Mouse (Mus musculus): ENCODE measurements around the gene Kcnk10. TPM values are rescaled to one million over a fixed set of nuclear protein-coding genes. Genes with fewer than 3 reads are reported as not detected.

The Kcnk10 gene
- polyA plus RNA-seq, 1 experiment from 2014 or later, result 0.49 TPM

DNA sequence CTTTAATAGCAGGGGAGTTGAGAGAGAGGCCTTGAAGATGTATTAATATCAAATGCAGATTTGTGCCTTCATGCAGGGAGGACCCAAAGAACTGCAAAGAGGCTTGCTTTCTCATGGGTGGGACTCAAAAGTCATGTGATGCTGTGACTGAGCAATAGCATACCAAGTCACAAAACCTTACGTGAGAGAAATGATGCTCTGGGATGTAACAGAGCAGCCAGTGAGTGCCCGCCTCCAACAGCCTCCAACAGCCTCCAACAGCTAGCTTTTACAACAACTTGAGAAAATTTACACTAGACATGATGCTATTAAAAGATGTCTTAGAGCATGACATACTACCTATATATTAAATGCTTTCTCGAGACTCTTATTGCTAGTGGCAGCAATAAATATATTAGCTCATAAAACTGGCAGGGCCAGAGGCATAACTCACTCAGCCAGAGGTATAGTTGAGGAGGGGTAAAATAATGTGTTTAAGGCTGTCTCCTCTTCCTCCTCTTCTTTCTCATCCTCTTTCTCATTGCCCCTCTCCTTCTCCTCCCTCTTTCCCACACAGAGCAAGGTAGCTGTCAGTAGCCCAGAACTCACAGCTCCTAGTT, 36.9 kb upstream of the Kcnk10 start:
- H3K9me3 ChIP-seq (replicated peaks; ENCODE audit: low read length), result no peaks in the 10 kb centered on the region
- ATAC-seq (replicated peaks; ENCODE audit: low FRiP score, low read depth) (no peak), DNase-seq (ENCODE audit: low spot score) (no peak)
- WGBS, result 50% methylated on average over 3 of the region's 3 CpGs
- no peak for TF ChIP-seq CTCF (IDR thresholded peaks at IDR 0.05; ENCODE audit: low read depth)
- no peak overlapping the region for H3K4me2 ChIP-seq (ENCODE audit: low read length)
- no peak overlapping the region for H3K9ac ChIP-seq (ENCODE audit: low read depth, low read length)
- no peaks in the 10 kb centered on the region for H3K4me1 ChIP-seq (replicated peaks; ENCODE audit: insufficient read depth, low read length)
- H3K27me3 ChIP-seq (ENCODE audit: insufficient read depth, low read length), result no peaks in the 10 kb centered on the region
- H3K4me3 ChIP-seq (replicated peaks; ENCODE audit: low read depth, low read length), result no peak overlapping the region
- no peaks in the 10 kb centered on the region for H3K36me3 ChIP-seq (ENCODE audit: insufficient read depth, low read length)
- no peak overlapping the region for H3K27ac ChIP-seq

DNA sequence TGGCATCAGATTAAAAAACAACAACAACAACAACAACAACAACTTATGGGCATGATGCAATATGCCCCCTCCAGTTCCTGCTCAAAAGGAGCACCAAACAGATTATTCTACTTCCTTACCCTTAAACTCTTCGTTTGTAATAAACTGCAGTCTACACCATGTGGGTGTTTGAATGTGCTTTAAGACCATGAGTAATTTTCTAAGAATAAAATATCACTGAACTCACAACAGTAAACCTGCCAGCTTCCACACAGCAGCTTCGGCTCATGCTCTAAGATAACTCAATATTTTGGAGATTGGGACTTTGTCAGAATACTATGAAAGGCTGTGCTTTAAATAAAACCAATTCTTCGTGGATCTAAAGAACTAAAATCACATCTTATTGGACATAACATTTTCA, 32.2 kb upstream of the Kcnk10 start:
- Histone ChIP-seq H3K27ac (no peak overlapping the region), H3K36me3 (ENCODE audit: insufficient read depth, low read length) (no peaks in the 10 kb centered on the region), H3K9ac (ENCODE audit: low read depth, low read length) (no peak overlapping the region), H3K4me3 (replicated peaks; ENCODE audit: low read depth, low read length) (no peak overlapping the region), H3K9me3 (replicated peaks; ENCODE audit: low read length) (no peaks in the 10 kb centered on the region), H3K4me2 (ENCODE audit: low read length) (no peak overlapping the region), H3K27me3 (ENCODE audit: insufficient read depth, low read length) (no peaks in the 10 kb centered on the region), H3K4me1 (replicated peaks; ENCODE audit: insufficient read depth, low read length) (no peaks in the 10 kb centered on the region)
- DNase-seq (ENCODE audit: low spot score), result no peak
- no peak for ATAC-seq (replicated peaks; ENCODE audit: low FRiP score, low read depth)
- TF ChIP-seq CTCF (IDR thresholded peaks at IDR 0.05; ENCODE audit: low read depth), result no peak
- 64% methylated on average over 3 of the region's 3 CpGs for WGBS

DNA sequence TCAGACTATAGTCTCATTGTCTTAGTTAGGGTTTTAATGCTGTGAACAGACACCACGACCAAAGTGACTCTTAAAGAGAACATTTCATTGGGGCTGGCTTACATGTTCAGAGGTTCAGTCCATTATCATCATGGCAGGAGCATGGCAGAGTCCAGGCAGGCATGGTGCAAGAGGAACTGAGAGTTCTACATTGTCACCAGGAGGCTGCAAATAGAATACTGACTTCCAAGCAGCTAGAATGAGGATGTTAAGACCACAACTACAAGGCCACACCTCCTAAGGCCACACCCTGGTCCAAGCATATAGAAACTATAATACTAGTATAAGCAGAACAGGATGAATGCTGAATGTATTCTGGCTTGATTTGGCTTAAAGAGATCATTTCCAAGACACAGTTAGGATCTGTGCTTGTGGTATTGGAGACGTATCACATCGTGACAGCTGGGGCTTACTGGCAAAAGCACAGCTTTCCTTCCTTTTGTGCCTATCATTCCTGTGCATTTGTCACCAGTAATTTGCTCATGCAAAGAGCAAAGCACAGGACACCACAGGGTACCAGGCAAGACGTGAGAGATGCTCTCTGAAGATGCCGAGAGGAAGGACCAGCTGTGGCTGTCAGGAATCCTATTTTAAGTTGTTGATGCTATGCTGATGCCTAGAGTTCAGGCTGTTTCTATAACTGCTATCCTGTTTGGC, 28.6 kb upstream of the Kcnk10 start:
- Histone ChIP-seq H3K27me3 (ENCODE audit: insufficient read depth, low read length) (no peaks in the 10 kb centered on the region), H3K4me3 (replicated peaks; ENCODE audit: low read depth, low read length) (no peak overlapping the region), H3K4me2 (ENCODE audit: low read length) (no peak overlapping the region), H3K36me3 (ENCODE audit: insufficient read depth, low read length) (no peaks in the 10 kb centered on the region), H3K4me1 (replicated peaks; ENCODE audit: insufficient read depth, low read length) (no peaks in the 10 kb centered on the region), H3K9ac (ENCODE audit: low read depth, low read length) (no peak overlapping the region), H3K27ac (no peak overlapping the region), H3K9me3 (replicated peaks; ENCODE audit: low read length) (no peaks in the 10 kb centered on the region)
- WGBS, result 75% methylated on average over 5 of the region's 5 CpGs
- DNase-seq (ENCODE audit: low spot score) (no peak), ATAC-seq (replicated peaks; ENCODE audit: low FRiP score, low read depth) (no peak)
- TF ChIP-seq CTCF (IDR thresholded peaks at IDR 0.05; ENCODE audit: low read depth), result no peak

DNA sequence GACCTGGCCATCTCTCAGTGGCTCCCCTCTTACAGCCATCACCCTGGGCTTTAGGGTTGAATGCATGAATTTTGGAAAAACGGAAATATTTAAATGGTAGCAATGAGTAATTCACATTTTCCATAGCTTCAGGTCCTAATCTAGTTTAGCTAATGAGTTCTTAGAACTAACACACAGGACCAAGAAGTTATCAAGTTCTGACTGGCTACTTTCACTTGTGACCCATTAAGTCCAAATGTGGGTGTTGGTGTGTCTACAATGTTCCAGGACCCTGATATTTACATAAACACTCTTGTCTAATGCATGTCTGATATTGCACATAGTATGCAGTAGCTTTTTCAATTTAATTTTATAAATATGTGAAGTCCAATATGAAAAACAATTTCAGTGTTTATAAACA, 27.2 kb upstream of the Kcnk10 start:
- no peaks in the 10 kb centered on the region for H3K9me3 ChIP-seq (replicated peaks; ENCODE audit: low read length)
- no peaks in the 10 kb centered on the region for H3K36me3 ChIP-seq (ENCODE audit: insufficient read depth, low read length)
- no peak overlapping the region for H3K27ac ChIP-seq
- DNase-seq (ENCODE audit: low spot score), result no peak
- WGBS, result 79% methylated on average over 1 of the region's 1 CpGs
- TF ChIP-seq CTCF (IDR thresholded peaks at IDR 0.05; ENCODE audit: low read depth), result no peak
- H3K27me3 ChIP-seq (ENCODE audit: insufficient read depth, low read length), result no peaks in the 10 kb centered on the region
- H3K4me1 ChIP-seq (replicated peaks; ENCODE audit: insufficient read depth, low read length), result no peaks in the 10 kb centered on the region
- no peak overlapping the region for H3K4me3 ChIP-seq (replicated peaks; ENCODE audit: low read depth, low read length)
- ATAC-seq (replicated peaks; ENCODE audit: low FRiP score, low read depth), result no peak
- H3K9ac ChIP-seq (ENCODE audit: low read depth, low read length), result no peak overlapping the region
- H3K4me2 ChIP-seq (ENCODE audit: low read length), result no peak overlapping the region

DNA sequence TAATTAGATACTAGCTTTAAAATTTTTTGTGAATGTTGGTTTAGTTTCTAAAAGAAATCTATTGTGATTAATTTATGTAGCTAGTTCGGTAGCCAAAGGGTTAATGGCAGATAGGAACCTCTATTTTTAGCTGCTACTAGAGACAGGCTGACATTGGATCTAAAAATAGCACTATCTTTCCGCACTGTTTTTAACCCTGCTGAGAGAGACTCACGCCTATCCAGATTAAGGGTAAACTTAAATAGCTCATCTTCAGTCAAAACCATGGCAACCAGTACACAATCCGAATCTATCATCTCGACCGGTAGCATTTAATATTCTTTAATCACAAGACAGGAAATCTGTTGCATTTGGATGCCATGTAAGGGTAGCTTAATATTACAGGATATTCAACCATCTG, 24.0 kb upstream of the Kcnk10 start:
- H3K36me3 ChIP-seq (ENCODE audit: insufficient read depth, low read length), result no peaks in the 10 kb centered on the region
- H3K4me1 ChIP-seq (replicated peaks; ENCODE audit: insufficient read depth, low read length), result no peaks in the 10 kb centered on the region
- TF ChIP-seq CTCF (IDR thresholded peaks at IDR 0.05; ENCODE audit: low read depth), result no peak
- no peak overlapping the region for H3K4me2 ChIP-seq (ENCODE audit: low read length)
- peak; percentile 28 for DNase-seq (ENCODE audit: low spot score)
- no peak for ATAC-seq (replicated peaks; ENCODE audit: low FRiP score, low read depth)
- 0 out of 2 replicates have a peak, but pooled peaks cover 6% of the 10 kb centered on the region for H3K9me3 ChIP-seq (replicated peaks; ENCODE audit: low read length)
- no peaks in the 10 kb centered on the region for H3K27me3 ChIP-seq (ENCODE audit: insufficient read depth, low read length)
- WGBS, result 34% methylated on average over 6 of the region's 6 CpGs
- H3K27ac ChIP-seq, result no peak overlapping the region
- H3K4me3 ChIP-seq (replicated peaks; ENCODE audit: low read depth, low read length), result no peak overlapping the region
- no peak overlapping the region for H3K9ac ChIP-seq (ENCODE audit: low read depth, low read length)

DNA sequence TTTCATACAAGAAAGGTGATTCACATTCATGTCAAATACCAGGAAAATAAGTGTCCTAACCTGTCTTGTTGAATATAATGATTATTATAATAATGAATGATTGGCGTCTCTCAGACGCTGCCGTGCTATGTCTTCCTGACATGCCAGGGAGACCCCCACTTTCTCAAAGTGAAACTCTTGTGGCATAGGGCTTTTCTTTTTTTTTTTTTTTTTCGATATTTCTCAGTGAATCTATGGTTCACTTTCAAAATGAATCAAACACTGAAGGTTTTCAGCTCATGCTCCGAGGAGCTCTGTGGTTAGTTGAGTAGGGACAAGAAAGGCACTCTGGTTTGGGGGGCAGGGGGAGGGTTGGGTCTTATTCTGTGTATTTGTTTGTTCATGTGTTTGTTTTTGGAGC, 22.8 kb upstream of the Kcnk10 start:
- ATAC-seq (replicated peaks; ENCODE audit: low FRiP score, low read depth) (no peak), DNase-seq (ENCODE audit: low spot score) (no peak)
- H3K36me3 ChIP-seq (ENCODE audit: insufficient read depth, low read length), result no peaks in the 10 kb centered on the region
- no peak overlapping the region for H3K4me3 ChIP-seq (replicated peaks; ENCODE audit: low read depth, low read length)
- no peak for TF ChIP-seq CTCF (IDR thresholded peaks at IDR 0.05; ENCODE audit: low read depth)
- no peak overlapping the region for H3K27ac ChIP-seq
- 0 out of 2 replicates have a peak, but pooled peaks cover 6% of the 10 kb centered on the region for H3K9me3 ChIP-seq (replicated peaks; ENCODE audit: low read length)
- no peak overlapping the region for H3K4me2 ChIP-seq (ENCODE audit: low read length)
- no peaks in the 10 kb centered on the region for H3K27me3 ChIP-seq (ENCODE audit: insufficient read depth, low read length)
- no peak overlapping the region for H3K9ac ChIP-seq (ENCODE audit: low read depth, low read length)
- H3K4me1 ChIP-seq (replicated peaks; ENCODE audit: insufficient read depth, low read length), result no peaks in the 10 kb centered on the region
- WGBS, result 89% methylated on average over 5 of the region's 5 CpGs
